Mouse (Mus musculus): Measurements from ENCODE around the gene Aurkb.

DNA sequence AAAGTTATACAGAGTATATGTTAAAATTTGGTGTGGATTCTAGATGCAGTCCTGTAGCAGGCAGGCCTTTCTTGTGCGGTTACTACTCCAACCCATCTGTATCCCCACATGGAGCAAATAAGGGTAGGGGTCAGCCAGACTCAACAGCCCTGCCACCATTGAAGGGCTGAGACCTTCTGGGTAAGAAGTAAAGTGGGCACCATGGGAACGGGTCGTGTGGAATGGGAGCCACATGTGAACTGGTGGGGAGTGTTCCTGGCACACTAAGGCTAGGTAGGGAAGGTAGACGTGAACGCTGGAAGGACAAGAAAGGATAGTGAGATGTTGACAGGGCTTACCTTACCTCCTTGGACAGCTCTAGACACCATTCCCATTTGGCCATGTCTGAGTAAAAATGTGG is 7.3 kb upstream of the Aurkb start:
- TF ChIP-seq POLR2A (IDR thresholded peaks at IDR 0.05; ENCODE audit: insufficient read depth, low read depth, low read length) (no peak), CTCF (IDR thresholded peaks at IDR 0.05) (no peak), EP300 (IDR thresholded peaks at IDR 0.05; ENCODE audit: insufficient read depth, low read depth, low read length) (no peak)

All from heart, adult 2 months (tissue).